Comparison of ENCODE assay signal across 9 mouse cellular contexts in genomic region chr12:108834337-108834736, GRCm38 (mm10). TPM values are rescaled to one million over a fixed set of nuclear protein-coding genes. Genes with fewer than 3 reads are reported as not detected.
DNase-seq lines count a peak whose midpoint lies in the region; ATAC-seq and TF ChIP-seq lines count a peak whose summit lies in the region.
"Had no signal": no experiment of that assay in that cellular context is flagged by ENCODE, and none has a peak within 500 bp of the region (broad histone marks: within the 10 kb centered on the region; RNA-seq: fewer than 3 reads in every experiment).

No protein-coding gene starts in this region.

- intact Hi-C loops in heart, postnatal 14 days (cut with DNase I) = no loop called here

- peak overlapping the region; percentile 97 for H3K4me2 ChIP-seq in heart, embryonic 13.5 days
- peak overlapping the region; percentile 96 for H3K4me2 ChIP-seq in forebrain, embryonic 13.5 days
- peak overlapping the region; percentile 96; the same call in 1 of the 2 replicates for H3K4me2 ChIP-seq in liver, embryonic 13.5 days

- no peak overlapping the region for H3K4me3 ChIP-seq in heart, embryonic 13.5 days
- peak overlapping the region; percentile 74 for H3K4me3 ChIP-seq in forebrain, embryonic 13.5 days
- no peak overlapping the region for H3K4me3 ChIP-seq in liver, embryonic 13.5 days (replicated peaks)

- in situ Hi-C loops in Patski (cut with MboI; ENCODE audit: low pct_unique_long_range_greater_than_20kb) = no loop called here

- CTCF ChIA-PET in Patski (lab: Charles Lee) = no interaction called here

- H3K4me1 ChIP-seq in heart, embryonic 13.5 days = peaks cover 38% of the 10 kb centered on the region
- peaks cover 54% of the 10 kb centered on the region for H3K4me1 ChIP-seq in forebrain, embryonic 13.5 days
- peaks cover 39% of the 10 kb centered on the region for H3K4me1 ChIP-seq in liver, embryonic 13.5 days (replicated peaks)

- 81% methylated on average over 3 of the region's 3 CpGs for WGBS in heart, embryonic 13.5 days
- WGBS in forebrain, embryonic 13.5 days = 85% methylated on average over 3 of the region's 3 CpGs
- 74% methylated on average over 3 of the region's 3 CpGs for WGBS in liver, embryonic 13.5 days (ENCODE audit: insufficient replicate concordance)

- DNase-seq in heart, postnatal 14 days = no peak
- peak; percentile 48 for DNase-seq in Patski (ENCODE audit: low read depth, low spot score)
- no peak for DNase-seq in liver, embryonic 13.5 days
- no peak for DNase-seq in retina, postnatal 1 day
- DNase-seq in spleen, postnatal 14 days (ENCODE audit: low spot score in 2 of 2) = no peak
- DNase-seq: gastrocnemius, postnatal 14 days had no signal

- H3K27me3 ChIP-seq in heart, embryonic 13.5 days (replicated peaks) = no peaks in the 10 kb centered on the region
- no peaks in the 10 kb centered on the region for H3K27me3 ChIP-seq in Patski
- no peaks in the 10 kb centered on the region for H3K27me3 ChIP-seq in forebrain, embryonic 13.5 days
- H3K27me3 ChIP-seq in liver, embryonic 13.5 days = no peaks in the 10 kb centered on the region

- POLR2A ChIA-PET in Patski (lab: Charles Lee) = no interaction called here

- 0 out of 2 replicates have a peak overlapping the region, but pooled peaks have one; percentile 85 for H3K9ac ChIP-seq in heart, embryonic 13.5 days
- H3K9ac ChIP-seq in forebrain, embryonic 13.5 days = peak overlapping the region; percentile 86; the same call in 1 of the 2 replicates
- no peak overlapping the region for H3K9ac ChIP-seq in liver, embryonic 13.5 days

- H3K27ac ChIP-seq in heart, embryonic 13.5 days (replicated peaks) = no peak overlapping the region
- no peak overlapping the region for H3K27ac ChIP-seq in forebrain, embryonic 13.5 days
- no peak overlapping the region for H3K27ac ChIP-seq in liver, embryonic 13.5 days

- H3K9me3 ChIP-seq in heart, embryonic 13.5 days = no peaks in the 10 kb centered on the region
- no peaks in the 10 kb centered on the region for H3K9me3 ChIP-seq in forebrain, embryonic 13.5 days (replicated peaks)
- no peaks in the 10 kb centered on the region for H3K9me3 ChIP-seq in liver, embryonic 13.5 days (replicated peaks)

- TF ChIP-seq CTCF in Patski (IDR thresholded peaks at IDR 0.05) = no peak

- ATAC-seq in heart, embryonic 13.5 days (ENCODE audit: extremely low read depth, insufficient number of reproducible peaks, low FRiP score, low TSS enrichment) = no peak
- ATAC-seq in Patski = no peak
- ATAC-seq in forebrain, embryonic 13.5 days = no peak
- no peak for ATAC-seq in liver, embryonic 13.5 days (ENCODE audit: low read depth)
- ATAC-seq in monocyte, adult 5-6 weeks (replicated peaks; ENCODE audit: insufficient number of reproducible peaks, low FRiP score, low TSS enrichment, poor library complexity, severe bottlenecking) = no peak

- H3K36me3 ChIP-seq in heart, embryonic 13.5 days = peaks cover 6% of the 10 kb centered on the region
- H3K36me3 ChIP-seq in forebrain, embryonic 13.5 days (ENCODE audit: poor library complexity, severe bottlenecking) = peaks cover 9% of the 10 kb centered on the region
- no peaks in the 10 kb centered on the region for H3K36me3 ChIP-seq in liver, embryonic 13.5 days

RNA-seq across cellular contexts. Expression of gene Slc25a29, which starts 1.3 kb away (rescaled TPM):
- polyA plus RNA-seq in heart, embryonic 13.5 days (2015; fragmentation: Nextera tagmentation; extraction: Ambion mirVana) = 3.3 and 3.4 TPM in 2 replicates
- 1 to 10 TPM; 5.7 to 6.0 TPM for total RNA-seq in heart, postnatal 14 days (2021)
- 11.8 TPM for polyA plus RNA-seq in Patski (2021)
- 21.2 and 22.1 TPM in 2 replicates for polyA plus RNA-seq in forebrain, embryonic 13.5 days (2015; fragmentation: Nextera tagmentation; extraction: Ambion mirVana)
- 0.98 and 1.0 TPM in 2 replicates for polyA plus RNA-seq in liver, embryonic 13.5 days (2015; fragmentation: Nextera tagmentation; extraction: Ambion mirVana)
- total RNA-seq in monocyte, adult 5-6 weeks (2017) = 0.11 to 1.8 TPM in 2 of 3 replicates, not detected in the other

RNA-seq across cellular contexts. Expression of gene Slc25a47, which starts 1.5 kb away (rescaled TPM):
- 5.8 and 5.9 TPM in 2 replicates for polyA plus RNA-seq in heart, embryonic 13.5 days (2015; fragmentation: Nextera tagmentation; extraction: Ambion mirVana)
- 1 to 10 TPM; 5.1 to 7.9 TPM for total RNA-seq in heart, postnatal 14 days (2021)
- 3.7 TPM for polyA plus RNA-seq in Patski (2021)
- polyA plus RNA-seq in forebrain, embryonic 13.5 days (2015; fragmentation: Nextera tagmentation; extraction: Ambion mirVana) = 14.6 and 15.6 TPM in 2 replicates
- 2.0 and 2.5 TPM in 2 replicates for polyA plus RNA-seq in liver, embryonic 13.5 days (2015; fragmentation: Nextera tagmentation; extraction: Ambion mirVana)
- 0.48 to 1.3 TPM in 2 of 3 replicates, not detected in the other for total RNA-seq in monocyte, adult 5-6 weeks (2017)

RNA-seq across cellular contexts. Expression of gene Yy1, which starts 41.6 kb away (rescaled TPM):
- polyA plus RNA-seq in heart, embryonic 13.5 days (2015; fragmentation: Nextera tagmentation; extraction: Ambion mirVana) = 9.8 and 11.7 TPM in 2 replicates
- 10 to 100 TPM; 39.3 to 41.4 TPM for total RNA-seq in heart, postnatal 14 days (2021)
- polyA plus RNA-seq in Patski (2021) = 53.2 TPM
- polyA plus RNA-seq in forebrain, embryonic 13.5 days (2015; fragmentation: Nextera tagmentation; extraction: Ambion mirVana) = 15.8 and 17.3 TPM in 2 replicates
- polyA plus RNA-seq in liver, embryonic 13.5 days (2015; fragmentation: Nextera tagmentation; extraction: Ambion mirVana) = 7.7 and 10.6 TPM in 2 replicates
- total RNA-seq in monocyte, adult 5-6 weeks (2017) = 51.4 to 60.9 TPM (median 60.3 TPM) in 3 replicates

RNA-seq across cellular contexts. Expression of gene Wdr25, which starts 59.1 kb away (rescaled TPM):
- 4.2 and 6.3 TPM in 2 replicates for polyA plus RNA-seq in heart, embryonic 13.5 days (2015; fragmentation: Nextera tagmentation; extraction: Ambion mirVana)
- total RNA-seq in heart, postnatal 14 days (2021) = 1 to 10 TPM; 4.7 to 6.5 TPM
- polyA plus RNA-seq in Patski (2021) = 7.5 TPM
- 9.9 and 10.4 TPM in 2 replicates for polyA plus RNA-seq in forebrain, embryonic 13.5 days (2015; fragmentation: Nextera tagmentation; extraction: Ambion mirVana)
- polyA plus RNA-seq in liver, embryonic 13.5 days (2015; fragmentation: Nextera tagmentation; extraction: Ambion mirVana) = 2.7 TPM in 2 replicates
- 3.0 to 9.0 TPM (median 6.5 TPM) in 3 replicates for total RNA-seq in monocyte, adult 5-6 weeks (2017)

RNA-seq across cellular contexts. Expression of gene Wars, which starts 59.6 kb away (rescaled TPM):
- 58.4 and 59.9 TPM in 2 replicates for polyA plus RNA-seq in heart, embryonic 13.5 days (2015; fragmentation: Nextera tagmentation; extraction: Ambion mirVana)
- 10 to 100 TPM; 32.2 to 36.7 TPM for total RNA-seq in heart, postnatal 14 days (2021)
- polyA plus RNA-seq in Patski (2021) = 77.1 TPM
- 103 and 111 TPM in 2 replicates for polyA plus RNA-seq in forebrain, embryonic 13.5 days (2015; fragmentation: Nextera tagmentation; extraction: Ambion mirVana)
- polyA plus RNA-seq in liver, embryonic 13.5 days (2015; fragmentation: Nextera tagmentation; extraction: Ambion mirVana) = 39.6 and 48.0 TPM in 2 replicates
- 42.0 to 59.0 TPM (median 59.0 TPM) in 3 replicates for total RNA-seq in monocyte, adult 5-6 weeks (2017)
